Mouse (Mus musculus) subcutaneous adipose tissue, adult 2 months (tissue): ENCODE data around the gene Phb. TPM values are rescaled to one million over a fixed set of nuclear protein-coding genes. Genes with fewer than 3 reads are reported as not detected.

ENCODE experiments used
- polyA plus RNA-seq: library from polyadenylated mRNA; depleted of rRNA; stranded (reverse); fragments of >200 nt; gene quantifications from 2 replicates; pipeline ENCODE4 v1.2.3, GENCODE M21; 2012; ENCODE audit warnings: low replicate concordance; rRNA removed

Gene Phb
- 159 and 238 TPM in 2 replicates for polyA plus RNA-seq

GRCm38 (mm10) chr11:95666529-95667149, at the start of gene Phb:
TSS of gene Phb (plus strand) at chr11:95666957.

GRCm38 (mm10) chr11:95712563-95713224, 45.9 kb downstream of the Phb start, which contains the start of gene Zfp652:
TSS of gene Zfp652 (plus strand) at chr11:95712673.

GRCm38 (mm10) chr11:95723287-95723686, 56.5 kb downstream of the Phb start, which contains the start of gene B130006D01Rik:
TSS of gene B130006D01Rik (plus strand) at chr11:95723587.

Other genes with a start within 250 kb of the Phb start
- 0.80 and 3.9 TPM in 2 replicates for gene Nxph3, start 152.4 kb upstream of the Phb start, polyA plus RNA-seq
- 3.3 and 174 TPM in 2 replicates for gene Ngfr, start 79.2 kb upstream of the Phb start, polyA plus RNA-seq
- 17.0 and 28.2 TPM in 2 replicates for gene Zfp652, start 45.7 kb downstream of the Phb start, polyA plus RNA-seq
- gene B130006D01Rik, start 56.6 kb downstream of the Phb start, polyA plus RNA-seq, result 0.07 and 0.24 TPM in 2 replicates
- 49.0 and 117 TPM in 2 replicates for gene Phospho1, start 157.5 kb downstream of the Phb start, polyA plus RNA-seq
- 11.0 and 28.3 TPM in 2 replicates for gene Gngt2, start 170.3 kb downstream of the Phb start, polyA plus RNA-seq
- gene Abi3, start 175.5 kb downstream of the Phb start, polyA plus RNA-seq, result 36.0 and 38.5 TPM in 2 replicates
- not detected in 2 replicates for gene B4galnt2, start 247.9 kb downstream of the Phb start, polyA plus RNA-seq